Mouse (Mus musculus) frontal cortex, postnatal 14 days (tissue): Measurements from ENCODE around the gene Slc10a1.
"Not testable (repeated sequence)": the region's sequence is repeated elsewhere in the genome, so short reads cannot be mapped to it uniquely, and the experiment has no call there.

ENCODE experiments used
- DNase-seq, 2 experiments: peaks; one replicate each; pipeline ENCODE4 v3.0.0; 2022; ENCODE audit warnings: low spot score in 2 of 2

Slc10a1 gene

GRCm38 (mm10) chr12:80966059-80966838 is 2.3 kb downstream of the Slc10a1 start:
- no peak for DNase-seq

DNA sequence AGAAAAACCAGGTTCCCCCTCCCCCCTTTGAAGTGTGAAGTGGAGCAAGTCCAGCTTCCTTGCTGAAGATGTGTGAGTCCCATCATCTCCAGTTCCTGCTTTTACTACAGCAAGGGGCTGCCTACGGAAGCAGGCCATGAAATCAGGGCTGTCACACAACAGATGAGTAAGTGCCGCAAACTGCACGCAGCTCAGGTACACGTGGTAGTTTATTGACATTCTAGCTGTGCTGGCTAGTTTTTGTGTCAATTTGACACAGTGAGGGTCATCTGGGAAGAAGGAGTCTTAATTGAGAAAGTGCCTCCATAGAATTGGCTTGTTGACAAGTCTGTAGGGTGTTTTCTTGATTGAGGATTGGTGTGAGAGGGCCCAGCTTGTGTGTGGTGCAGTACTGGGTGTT is 5.9 kb downstream of the Slc10a1 start:
- DNase-seq = no peak

DNA sequence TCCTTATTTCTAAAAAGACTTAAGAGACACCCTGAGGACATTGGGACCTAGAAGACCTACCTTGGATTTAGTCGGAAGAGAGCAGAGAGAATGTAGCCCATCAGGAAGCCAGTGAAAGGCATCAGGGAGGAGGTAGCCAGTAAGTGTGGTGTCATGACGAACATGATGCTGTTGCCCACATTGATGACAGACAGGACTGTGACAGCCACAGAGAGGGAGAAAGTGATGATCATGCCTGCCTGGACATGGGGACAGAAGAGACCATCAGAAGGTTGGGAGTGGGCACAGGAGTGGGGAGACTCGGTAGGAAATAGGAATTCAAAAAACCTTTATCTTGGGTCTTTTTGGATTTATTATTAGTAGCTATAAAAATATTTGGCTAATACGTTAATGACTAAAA is 10.5 kb downstream of the Slc10a1 start:
- no peak for DNase-seq

DNA sequence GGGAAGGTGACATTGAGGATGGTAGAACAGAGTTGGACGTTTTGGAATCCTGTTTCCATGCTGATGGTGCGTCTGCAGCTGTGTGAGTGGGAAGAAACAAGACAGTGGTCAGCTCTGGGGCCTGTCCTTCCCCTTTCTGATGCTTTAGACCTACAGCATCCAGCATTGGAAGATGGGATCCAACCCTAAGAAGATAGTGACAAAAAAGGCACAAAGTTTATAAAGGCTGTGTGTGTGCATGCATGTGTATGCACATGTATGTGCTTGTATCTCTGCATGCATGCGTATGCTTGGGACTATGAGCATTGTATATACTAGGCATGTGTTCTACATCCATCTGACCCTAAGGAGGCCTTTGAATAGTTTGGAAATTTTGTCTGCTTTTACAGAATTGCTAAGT is 12.5 kb downstream of the Slc10a1 start:
- DNase-seq = no peak

DNA sequence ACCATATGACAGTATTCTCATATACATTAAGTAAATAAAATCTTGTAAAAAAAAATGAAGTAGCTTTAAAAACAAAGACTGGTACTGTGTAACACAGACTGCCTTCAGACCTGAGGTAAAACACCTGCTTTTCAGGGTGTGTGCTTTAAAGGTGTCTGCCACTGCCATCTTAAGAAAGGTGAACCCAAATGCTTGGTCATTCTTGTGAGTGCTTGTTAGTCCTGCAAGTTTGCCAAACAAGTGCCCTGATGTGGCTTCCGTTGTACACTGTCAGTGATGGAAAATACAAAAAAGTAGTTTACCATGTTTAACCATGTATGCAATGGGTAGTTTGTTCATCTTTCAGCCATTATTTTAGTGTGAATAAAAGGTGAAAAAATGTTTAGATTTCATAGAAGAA is 16.0 kb downstream of the Slc10a1 start:
- DNase-seq = no peak

- DNase-seq = no peak
These were observed 16.8 kb downstream of the Slc10a1 start for GRCm38 (mm10) chr12:80951640-80952219.

- not testable (repeated sequence) for DNase-seq
These were observed 18.9 kb downstream of the Slc10a1 start for GRCm38 (mm10) chr12:80949603-80950002.

DNA sequence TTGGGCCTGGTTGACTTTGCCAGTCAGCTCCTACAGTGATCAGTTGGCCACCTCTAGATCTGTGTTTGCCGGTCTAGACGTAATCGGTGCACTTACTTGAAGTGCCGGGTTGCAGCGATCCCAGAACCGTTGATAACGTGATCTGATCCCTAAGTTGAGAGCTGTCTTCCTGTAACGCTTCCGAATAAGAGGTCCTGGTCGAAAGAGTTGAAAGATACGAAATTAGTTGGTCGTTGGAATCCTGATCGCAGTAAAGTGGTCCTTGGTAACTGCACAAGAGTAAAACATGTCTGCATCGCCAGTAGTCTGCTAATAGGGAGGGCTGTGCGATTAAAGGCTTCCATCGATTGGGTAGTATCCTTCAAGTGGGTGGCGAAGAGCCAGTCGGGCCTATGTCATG is 20.3 kb downstream of the Slc10a1 start:
- peak in 1 of 2 experiments; percentile 5 for DNase-seq

- DNase-seq = peak; percentile 89 to 93
These were observed 22.5 kb downstream of the Slc10a1 start for GRCm38 (mm10) chr12:80945996-80946355.

GRCm38 (mm10) chr12:80945334-80945995 is 23.0 kb downstream of the Slc10a1 start, which contains the start of gene Srsf5:
Gene Srsf5, plus strand, starts transcription at chr12:80945504.
- peak; percentile 96 to 97 for DNase-seq

DNA sequence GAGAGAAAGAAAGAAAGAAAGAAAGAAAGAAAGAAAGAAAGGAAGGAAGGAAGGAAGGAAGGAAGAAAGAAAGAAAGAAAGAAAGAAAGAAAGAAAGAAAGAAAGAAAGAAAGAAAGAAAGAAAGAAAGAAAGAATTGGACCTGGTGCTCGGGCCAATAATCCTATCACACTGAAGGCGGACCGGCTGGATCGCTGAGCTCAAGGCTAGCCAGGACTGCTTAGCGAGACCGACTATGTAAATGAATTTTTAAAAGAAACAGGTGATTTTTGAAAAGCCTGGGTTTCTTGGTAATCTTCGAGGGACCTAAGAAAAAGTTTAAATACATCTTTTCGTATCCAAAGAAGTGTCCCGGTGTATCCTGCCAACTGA is 23.6 kb downstream of the Slc10a1 start:
- not testable (repeated sequence) for DNase-seq

DNA sequence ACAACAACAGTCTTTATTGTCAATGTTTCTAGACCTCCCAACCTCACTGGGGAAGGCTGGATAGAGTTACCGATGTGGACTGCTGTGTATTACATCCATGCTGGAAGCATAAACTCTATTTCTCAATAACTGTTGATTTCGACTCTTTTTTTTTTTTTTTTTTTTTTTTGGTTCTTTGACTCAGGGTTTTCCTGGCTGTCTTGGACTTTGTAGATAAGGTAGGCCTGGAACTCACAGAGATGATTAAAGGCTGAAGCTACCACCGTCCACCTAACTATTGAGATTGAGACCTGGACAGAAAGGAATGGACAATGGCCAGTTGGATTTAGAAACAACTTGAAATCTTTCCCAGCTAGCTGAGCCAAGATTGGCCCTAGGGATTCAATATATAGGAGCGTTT is 24.3 kb downstream of the Slc10a1 start:
- DNase-seq = no peak

DNA sequence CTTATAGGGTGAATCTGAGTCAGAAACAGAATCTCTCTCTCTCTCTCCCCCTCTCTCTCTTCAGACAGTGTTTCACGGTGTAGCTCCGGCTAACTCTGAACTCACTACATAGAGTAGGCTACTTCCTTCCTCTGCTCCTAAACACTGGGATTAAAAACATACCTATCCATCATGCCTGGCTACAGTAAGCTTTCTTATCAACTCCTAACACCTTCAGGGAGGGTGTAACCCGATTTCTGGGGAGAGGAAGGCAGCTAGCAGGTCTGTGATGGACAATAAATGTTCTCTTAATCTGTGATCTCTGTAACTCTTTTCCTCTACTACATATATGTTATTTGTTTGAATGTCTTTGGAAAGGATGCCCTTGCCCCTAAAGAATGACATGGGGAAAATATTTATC is 25.1 kb downstream of the Slc10a1 start:
- DNase-seq = no peak

DNA sequence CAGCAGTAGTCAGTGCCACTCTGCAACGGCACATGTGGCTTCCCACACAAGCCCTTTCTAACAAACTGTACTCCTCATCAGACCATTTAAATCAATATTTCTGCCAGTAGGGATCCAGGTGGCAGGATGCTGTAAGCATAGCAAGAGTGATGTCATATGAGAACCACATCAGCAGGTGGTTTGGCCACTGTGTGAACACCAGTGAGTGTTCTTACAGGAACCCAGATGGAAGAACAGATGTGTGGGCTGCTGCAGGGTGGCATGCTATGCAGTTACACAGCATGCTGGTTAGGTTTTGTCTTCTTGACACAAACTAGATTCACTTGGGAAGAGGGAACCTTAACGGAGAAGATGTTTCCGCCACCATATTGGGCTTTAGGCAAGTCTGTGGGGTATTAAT is 26.6 kb downstream of the Slc10a1 start:
- DNase-seq = no peak

GRCm38 (mm10) chr12:80939165-80939564 is 29.3 kb downstream of the Slc10a1 start:
- no peak for DNase-seq

GRCm38 (mm10) chr12:80938642-80939041 is 29.9 kb downstream of the Slc10a1 start:
- peak in 1 of 2 experiments; percentile 13 for DNase-seq

DNA sequence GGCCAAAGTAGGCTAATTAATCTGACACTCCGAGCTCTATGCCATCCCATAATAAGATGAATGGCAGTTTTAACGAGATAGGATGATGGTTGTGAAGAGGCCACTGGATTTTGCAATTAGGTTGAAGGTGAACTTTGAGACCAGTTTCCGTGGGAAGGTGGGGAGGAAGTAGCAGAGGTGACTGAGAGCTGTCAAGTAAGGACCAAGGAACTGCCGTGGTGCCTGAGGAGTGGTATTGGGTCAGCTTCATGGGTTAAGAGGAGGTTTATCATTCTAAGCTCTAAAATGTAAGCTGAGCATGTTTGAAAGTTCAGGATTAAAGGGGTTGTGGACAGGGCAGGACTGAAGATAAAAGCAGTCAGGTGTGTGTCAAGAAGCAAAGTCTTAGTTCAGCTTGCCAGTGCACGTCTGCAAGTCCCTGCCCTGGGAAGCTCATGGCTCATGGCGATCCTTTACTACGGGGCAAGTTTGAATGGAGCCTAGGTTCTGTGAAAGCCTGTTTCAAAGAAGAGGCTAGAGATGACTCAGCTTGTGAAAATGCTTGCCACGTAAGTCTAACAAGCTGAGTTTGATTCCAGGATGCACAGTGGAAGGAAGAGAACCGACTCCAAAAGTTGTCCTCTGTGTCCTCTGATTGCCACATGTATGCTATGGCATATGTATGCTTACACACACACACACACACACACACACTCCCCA is 31.0 kb downstream of the Slc10a1 start:
- no peak for DNase-seq

DNA sequence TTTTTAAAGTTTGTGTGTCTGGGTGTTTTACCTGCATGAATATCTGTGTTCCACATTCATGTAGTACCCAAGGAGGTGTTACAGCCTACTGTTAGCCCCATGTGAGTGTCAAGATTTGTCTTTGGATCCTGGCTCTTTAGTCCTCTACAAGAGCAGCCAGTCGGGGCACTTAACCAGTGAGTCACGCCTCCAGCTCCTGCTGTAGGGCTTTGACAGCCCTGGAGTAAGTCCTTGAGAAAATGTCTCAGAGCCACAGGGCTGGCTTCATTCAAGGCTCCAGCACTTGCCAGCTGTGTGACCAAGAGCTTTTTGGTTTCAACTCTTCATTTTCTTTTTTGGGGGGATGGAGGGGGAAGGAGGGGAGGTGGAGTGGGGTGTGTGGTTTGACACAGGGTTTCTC is 31.8 kb downstream of the Slc10a1 start:
- no peak for DNase-seq

GRCm38 (mm10) chr12:80932865-80933264 is 35.6 kb downstream of the Slc10a1 start:
- DNase-seq = no peak

- no peak for DNase-seq
These were observed 36.9 kb downstream of the Slc10a1 start for GRCm38 (mm10) chr12:80931402-80932140.

- no peak for DNase-seq
These were observed 38.4 kb downstream of the Slc10a1 start for GRCm38 (mm10) chr12:80930141-80930540.

DNA sequence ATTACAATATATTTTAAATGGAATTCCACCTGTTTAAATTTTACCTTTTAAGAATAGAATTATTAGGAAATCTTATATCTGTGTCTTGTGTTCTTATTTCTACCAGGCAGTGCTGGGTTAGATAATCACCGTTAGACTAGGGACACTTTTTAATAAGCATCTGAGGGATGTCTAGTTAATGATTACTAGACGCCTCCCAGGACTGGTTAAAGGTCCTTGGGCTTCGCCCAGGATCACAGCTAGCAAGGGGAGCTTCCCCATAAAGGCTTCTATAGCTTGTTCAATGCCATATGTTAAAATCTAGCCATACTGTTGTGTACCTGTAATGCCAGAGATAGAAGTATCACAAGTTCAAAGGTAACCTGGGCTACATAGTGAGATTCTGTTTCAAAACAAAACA is 39.6 kb downstream of the Slc10a1 start:
- no peak for DNase-seq
